Comparison of ENCODE assay signal across 10 mouse cellular contexts in the genomic region with DNA sequence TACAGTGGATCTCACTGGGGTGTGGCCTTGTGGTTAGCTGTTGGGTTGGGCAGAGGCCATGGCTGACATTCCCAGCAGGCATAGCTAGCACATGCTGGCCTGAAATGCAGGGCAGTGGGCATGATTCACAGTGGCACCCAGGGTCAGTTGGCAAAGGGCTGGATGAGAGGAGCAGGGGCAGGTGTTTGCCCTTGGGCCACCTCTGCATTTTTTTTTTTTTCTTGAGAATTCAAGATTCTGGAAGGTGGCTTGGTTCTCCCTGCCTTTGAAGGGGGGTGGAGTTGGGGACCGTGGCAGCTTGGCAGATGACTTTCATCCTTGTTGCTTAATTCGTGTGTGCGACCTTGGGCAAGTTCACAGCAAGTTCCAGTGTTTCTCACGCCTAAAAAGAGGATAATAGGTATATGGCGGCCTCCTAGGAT. TPM values are rescaled to one million over a fixed set of nuclear protein-coding genes. Genes with fewer than 3 reads are reported as not detected.
DNase-seq lines count a peak whose midpoint lies in the region; ATAC-seq and TF ChIP-seq lines count a peak whose summit lies in the region.
"Had no signal": no experiment of that assay in that cellular context is flagged by ENCODE, and none has a peak within 500 bp of the region (broad histone marks: within the 10 kb centered on the region; RNA-seq: fewer than 3 reads in every experiment).

No protein-coding gene starts in this region.

- peaks cover 24% of the 10 kb centered on the region for H3K27me3 ChIP-seq in liver, postnatal 0 days (ENCODE audit: insufficient read depth, low read length)

- intact Hi-C loops in left cerebral cortex, postnatal 14 days (cut with DNase I): no loop called here

- no peaks in the 10 kb centered on the region for H3K36me3 ChIP-seq in liver, postnatal 0 days (replicated peaks; ENCODE audit: insufficient read depth, low read length)

- WGBS in liver, postnatal 0 days (ENCODE audit: insufficient replicate concordance): 26% methylated on average over 5 of the region's 5 CpGs

- no peaks in the 10 kb centered on the region for H3K9me3 ChIP-seq in liver, postnatal 0 days (ENCODE audit: low read length)

- H3K4me1 ChIP-seq in liver, postnatal 0 days (ENCODE audit: insufficient read depth): peaks cover 21% of the 10 kb centered on the region

- no peak for TF ChIP-seq EP300 in liver, postnatal 0 days (IDR thresholded peaks at IDR 0.05; ENCODE audit: low read depth)

- DNase-seq in adrenal gland, adult 2 months: peak; percentile 88
- DNase-seq in adrenal gland, postnatal 10 days: no peak
- no peak for DNase-seq in layer of hippocampus, adult 2 months (ENCODE audit: low spot score in 2 of 2)
- no peak for DNase-seq in layer of hippocampus, postnatal 36 days
- peak; percentile 73 for DNase-seq in adrenal gland, postnatal 14 days
- DNase-seq in liver, postnatal 0 days: no peak
- no peak for DNase-seq in left cerebral cortex, postnatal 14 days (ENCODE audit: low spot score in 2 of 2)
- DNase-seq in urinary bladder, postnatal 25 days (ENCODE audit: low spot score): no peak
- DNase-seq: right cerebral cortex, postnatal 4 days had no signal

- TF ChIP-seq CTCF in layer of hippocampus, adult 2 months (conservative IDR thresholded peaks at IDR 0.05): no peak
- TF ChIP-seq CTCF in liver, postnatal 0 days (IDR thresholded peaks at IDR 0.05; ENCODE audit: low read depth): no peak

- ATAC-seq in liver, postnatal 0 days: no peak
- ATAC-seq: hindbrain, embryonic 16.5 days had no signal

- H3K4me3 ChIP-seq in layer of hippocampus, adult 2 months: no peak overlapping the region; the same call in 1 of the 2 replicates
- H3K4me3 ChIP-seq in liver, postnatal 0 days (ENCODE audit: low read depth, low read length): peak overlapping the region; percentile 63; the same call in 1 of the 2 replicates

- H3K9ac ChIP-seq in liver, postnatal 0 days (replicated peaks): 0 out of 2 replicates have a peak overlapping the region, but pooled peaks have one; percentile 34

- peak overlapping the region; percentile 97 for H3K27ac ChIP-seq in layer of hippocampus, adult 2 months
- H3K27ac ChIP-seq in liver, postnatal 0 days (ENCODE audit: low read depth): peak overlapping the region; percentile 84

- H3K4me2 ChIP-seq in liver, postnatal 0 days (ENCODE audit: low read depth, low read length): peak overlapping the region; percentile 74

RNA-seq across cellular contexts. Expression of a gene that starts 3.5 kb away (rescaled TPM):
- total RNA-seq in adrenal gland, adult 2 months (2021): 10 to 100 TPM; 18.9 to 24.2 TPM
- 16.3 and 19.2 TPM in 2 replicates for polyA plus RNA-seq in adrenal gland, adult 2 months (2012; rRNA removed)
- 10 to 100 TPM; 17.7 to 20.5 TPM for total RNA-seq in adrenal gland, postnatal 10 days (2021)
- total RNA-seq in layer of hippocampus, adult 2 months (2021): 100 to 1,000 TPM; 142 to 156 TPM
- total RNA-seq in layer of hippocampus, postnatal 36 days (2021): 100 to 1,000 TPM; 136 to 154 TPM
- total RNA-seq in adrenal gland, postnatal 14 days (2021): 14.4 and 30.4 TPM in 2 replicates
- polyA plus RNA-seq in liver, postnatal 0 days (2015; fragmentation: Nextera tagmentation; extraction: Ambion mirVana): 4.1 and 5.9 TPM in 2 replicates
- total RNA-seq in left cerebral cortex, postnatal 14 days (2021): 100 to 1,000 TPM; 132 to 143 TPM

RNA-seq across cellular contexts. Expression of a gene that starts 33.9 kb away (rescaled TPM):
- total RNA-seq in adrenal gland, adult 2 months (2021): under 1 TPM; 0.45 to 0.52 TPM
- polyA plus RNA-seq in adrenal gland, adult 2 months (2012; rRNA removed): 1.4 and 2.1 TPM in 2 replicates
- total RNA-seq in adrenal gland, postnatal 10 days (2021): under 1 TPM in 1 of 2 experiments, not detected in 1; 0.27 TPM
- 1 to 10 TPM; 1.5 to 2.0 TPM for total RNA-seq in layer of hippocampus, adult 2 months (2021)
- 1 to 10 TPM; 1.5 to 2.3 TPM for total RNA-seq in layer of hippocampus, postnatal 36 days (2021)
- 0.45 and 0.93 TPM in 2 replicates for total RNA-seq in adrenal gland, postnatal 14 days (2021)
- 0.09 TPM in 1 of 2 replicates, not detected in the other for polyA plus RNA-seq in liver, postnatal 0 days (2015; fragmentation: Nextera tagmentation; extraction: Ambion mirVana)
- total RNA-seq in left cerebral cortex, postnatal 14 days (2021): 1 to 10 TPM; 2.3 TPM

RNA-seq across cellular contexts. Expression of a gene that starts 42.2 kb away (rescaled TPM):
- 1 to 10 TPM; 2.8 to 7.0 TPM for total RNA-seq in adrenal gland, adult 2 months (2021)
- 3.3 and 4.5 TPM in 2 replicates for polyA plus RNA-seq in adrenal gland, adult 2 months (2012; rRNA removed)
- total RNA-seq in adrenal gland, postnatal 10 days (2021): 1 to 10 TPM; 4.8 to 8.9 TPM
- 10 to 100 TPM in 1 of 2 experiments, 1 to 10 TPM in 1; 9.7 to 16.0 TPM for total RNA-seq in layer of hippocampus, adult 2 months (2021)
- total RNA-seq in layer of hippocampus, postnatal 36 days (2021): 10 to 100 TPM; 14.8 to 14.9 TPM
- 3.9 and 5.6 TPM in 2 replicates for total RNA-seq in adrenal gland, postnatal 14 days (2021)
- polyA plus RNA-seq in liver, postnatal 0 days (2015; fragmentation: Nextera tagmentation; extraction: Ambion mirVana): 3.4 and 3.7 TPM in 2 replicates
- total RNA-seq in left cerebral cortex, postnatal 14 days (2021): 10 to 100 TPM; 15.4 TPM

RNA-seq across cellular contexts. Expression of a gene that starts 43.8 kb away (rescaled TPM):
- total RNA-seq in adrenal gland, adult 2 months (2021): not detected
- not detected in 2 replicates for polyA plus RNA-seq in adrenal gland, adult 2 months (2012; rRNA removed)
- not detected for total RNA-seq in adrenal gland, postnatal 10 days (2021)
- total RNA-seq in layer of hippocampus, adult 2 months (2021): 1 to 10 TPM; 1.2 to 1.3 TPM
- total RNA-seq in layer of hippocampus, postnatal 36 days (2021): 1 to 10 TPM in 1 of 2 experiments, under 1 TPM in 1; 0.72 to 1.6 TPM
- not detected in 2 replicates for total RNA-seq in adrenal gland, postnatal 14 days (2021)
- not detected in 2 replicates for polyA plus RNA-seq in liver, postnatal 0 days (2015; fragmentation: Nextera tagmentation; extraction: Ambion mirVana)
- 1 to 10 TPM; 1.0 to 1.2 TPM for total RNA-seq in left cerebral cortex, postnatal 14 days (2021)

RNA-seq across cellular contexts. Expression of a gene that starts 58.4 kb away (rescaled TPM):
- 10 to 100 TPM; 70.9 to 83.7 TPM for total RNA-seq in adrenal gland, adult 2 months (2021)
- polyA plus RNA-seq in adrenal gland, adult 2 months (2012; rRNA removed): 15.7 and 16.5 TPM in 2 replicates
- total RNA-seq in adrenal gland, postnatal 10 days (2021): 10 to 100 TPM; 49.6 to 50.1 TPM
- 10 to 100 TPM; 48.5 to 50.8 TPM for total RNA-seq in layer of hippocampus, adult 2 months (2021)
- 10 to 100 TPM; 52.7 to 56.1 TPM for total RNA-seq in layer of hippocampus, postnatal 36 days (2021)
- 57.8 and 62.1 TPM in 2 replicates for total RNA-seq in adrenal gland, postnatal 14 days (2021)
- polyA plus RNA-seq in liver, postnatal 0 days (2015; fragmentation: Nextera tagmentation; extraction: Ambion mirVana): 2.6 and 2.7 TPM in 2 replicates
- 10 to 100 TPM; 43.7 to 45.4 TPM for total RNA-seq in left cerebral cortex, postnatal 14 days (2021)

Comparison
In these comparisons a context has a peak if more than half of its experiments do, and no peak if none do; other contexts are left out.
1. DNase-seq: peak in adrenal gland, adult 2 months (single experiment) and adrenal gland, postnatal 14 days (single experiment); none in adrenal gland, postnatal 10 days (single experiment), layer of hippocampus, adult 2 months (0 of 2), layer of hippocampus, postnatal 36 days (0 of 2), liver, postnatal 0 days (single experiment), left cerebral cortex, postnatal 14 days (0 of 2) and urinary bladder, postnatal 25 days (single experiment).